Mouse (Mus musculus) ES-E14 (cell line): ENCODE measurements at regions not wholly inside any gene's neighbourhood (a gene's known extent, or its start where the extent isn't known, plus 50 kb on each side); places are given as distances from the start of the nearest gene placed in this dataset.

Experiments
- CHD2 ChIP-seq: IDR thresholded peaks from 2 replicates; pipeline ENCODE4 v1.6.1; 2014; ENCODE audit warnings: mild to moderate bottlenecking, low read depth, low read length, inconsistent platforms
- MAFK ChIP-seq: IDR thresholded peaks from 2 replicates; pipeline ENCODE4 v1.6.1; 2014; ENCODE audit warnings: mild to moderate bottlenecking, low read depth, low read length, inconsistent platforms; ENCODE audit not compliant: insufficient read depth
- ZC3H11A ChIP-seq: IDR thresholded peaks from 2 replicates; pipeline ENCODE4 v1.6.1; 2012; ENCODE audit warnings: low read depth, mild to moderate bottlenecking, inconsistent platforms, low read length, borderline replicate concordance

- TF ChIP-seq ZC3H11A, result no peak
- no peak for TF ChIP-seq MAFK
- no peak for TF ChIP-seq CHD2
These were observed 583.5 kb downstream of the Nup35 start for GRCm38 (mm10) chr2:81200541-81200940.
